Mouse (Mus musculus): Measurements from ENCODE around the gene Tmprss13. TPM values are rescaled to one million over a fixed set of nuclear protein-coding genes. Genes with fewer than 3 reads are reported as not detected.

The Tmprss13 gene
- polyA plus RNA-seq, 1 experiment = not detected

GRCm38 (mm10) chr9:45321465-45321864 is 2.6 kb downstream of the Tmprss13 start:
- H3K27ac ChIP-seq (ENCODE audit: insufficient read depth, low read depth, low read length) = no peak overlapping the region
- peaks cover 11% of the 10 kb centered on the region for H3K4me1 ChIP-seq (ENCODE audit: control insufficient read depth, insufficient read depth, low read length)
- WGBS = 42% methylated on average over 6 of the region's 6 CpGs
- no peak overlapping the region for H3K4me3 ChIP-seq (ENCODE audit: insufficient read depth, low read depth, low read length)
- no peak for TF ChIP-seq POLR2A (IDR thresholded peaks at IDR 0.05; ENCODE audit: insufficient read depth, low read depth, low read length)
- no peak for TF ChIP-seq CTCF (IDR thresholded peaks at IDR 0.05; ENCODE audit: insufficient read depth, low read depth, low read length)

DNA sequence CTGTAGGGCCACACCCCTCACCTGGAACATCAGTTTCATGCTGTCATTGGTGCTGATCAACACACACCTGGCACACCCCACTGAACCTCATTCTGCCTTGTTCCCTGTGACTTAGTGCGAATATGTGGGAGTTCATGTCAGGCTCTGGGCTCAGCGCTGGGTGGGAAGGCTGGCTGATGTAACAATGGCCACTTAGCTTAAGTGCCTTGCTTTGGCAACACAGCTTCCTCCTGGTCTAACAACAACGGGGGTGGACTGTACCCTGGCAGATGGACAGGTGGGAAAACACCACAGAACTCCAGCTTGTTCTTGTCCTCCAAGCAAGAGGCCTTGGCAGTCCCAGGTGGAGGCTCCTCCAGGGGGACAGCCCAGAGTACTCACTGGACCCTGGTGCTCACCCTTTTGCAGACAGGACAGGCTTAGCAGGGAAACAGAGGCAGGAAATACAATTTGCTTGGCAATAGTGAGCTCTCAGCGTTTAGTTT is 3.1 kb downstream of the Tmprss13 start:
- no peak overlapping the region for H3K4me3 ChIP-seq (ENCODE audit: insufficient read depth, low read depth, low read length)
- H3K27ac ChIP-seq (ENCODE audit: insufficient read depth, low read depth, low read length) = no peak overlapping the region
- TF ChIP-seq CTCF (IDR thresholded peaks at IDR 0.05; ENCODE audit: insufficient read depth, low read depth, low read length) = no peak
- TF ChIP-seq POLR2A (IDR thresholded peaks at IDR 0.05; ENCODE audit: insufficient read depth, low read depth, low read length) = no peak
- 66% methylated on average over 4 of the region's 4 CpGs for WGBS
- H3K4me1 ChIP-seq (ENCODE audit: control insufficient read depth, insufficient read depth, low read length) = peaks cover 11% of the 10 kb centered on the region

GRCm38 (mm10) chr9:45326390-45326789 is 7.5 kb downstream of the Tmprss13 start:
- Histone ChIP-seq H3K4me1 (ENCODE audit: control insufficient read depth, insufficient read depth, low read length) (peaks cover 6% of the 10 kb centered on the region), H3K4me3 (ENCODE audit: insufficient read depth, low read depth, low read length) (no peak overlapping the region), H3K27ac (ENCODE audit: insufficient read depth, low read depth, low read length) (no peak overlapping the region)
- 90% methylated on average over 9 of the region's 9 CpGs for WGBS
- TF ChIP-seq POLR2A (IDR thresholded peaks at IDR 0.05; ENCODE audit: insufficient read depth, low read depth, low read length) (no peak), CTCF (IDR thresholded peaks at IDR 0.05; ENCODE audit: insufficient read depth, low read depth, low read length) (no peak)

GRCm38 (mm10) chr9:45328263-45328662 is 9.4 kb downstream of the Tmprss13 start:
- Histone ChIP-seq H3K4me3 (ENCODE audit: insufficient read depth, low read depth, low read length) (no peak overlapping the region), H3K4me1 (ENCODE audit: control insufficient read depth, insufficient read depth, low read length) (no peaks in the 10 kb centered on the region), H3K27ac (ENCODE audit: insufficient read depth, low read depth, low read length) (no peak overlapping the region)
- TF ChIP-seq POLR2A (IDR thresholded peaks at IDR 0.05; ENCODE audit: insufficient read depth, low read depth, low read length) (no peak), CTCF (IDR thresholded peaks at IDR 0.05; ENCODE audit: insufficient read depth, low read depth, low read length) (no peak)
- 92% methylated on average over 4 of the region's 4 CpGs for WGBS

GRCm38 (mm10) chr9:45329577-45329976 is 10.7 kb downstream of the Tmprss13 start:
- TF ChIP-seq CTCF (IDR thresholded peaks at IDR 0.05; ENCODE audit: insufficient read depth, low read depth, low read length) (no peak), POLR2A (IDR thresholded peaks at IDR 0.05; ENCODE audit: insufficient read depth, low read depth, low read length) (no peak)
- no peak overlapping the region for H3K27ac ChIP-seq (ENCODE audit: insufficient read depth, low read depth, low read length)
- H3K4me1 ChIP-seq (ENCODE audit: control insufficient read depth, insufficient read depth, low read length) = no peaks in the 10 kb centered on the region
- WGBS = 92% methylated on average over 6 of the region's 6 CpGs
- H3K4me3 ChIP-seq (ENCODE audit: insufficient read depth, low read depth, low read length) = no peak overlapping the region

- Histone ChIP-seq H3K27ac (ENCODE audit: insufficient read depth, low read depth, low read length) (no peak overlapping the region), H3K4me3 (ENCODE audit: insufficient read depth, low read depth, low read length) (no peak overlapping the region), H3K4me1 (ENCODE audit: control insufficient read depth, insufficient read depth, low read length) (peaks cover 3% of the 10 kb centered on the region; the same call in 1 of the 2 replicates)
- TF ChIP-seq CTCF (IDR thresholded peaks at IDR 0.05; ENCODE audit: insufficient read depth, low read depth, low read length) = no peak
- no peak for TF ChIP-seq POLR2A (IDR thresholded peaks at IDR 0.05; ENCODE audit: insufficient read depth, low read depth, low read length)
- WGBS = 82% methylated on average over 2 of the region's 2 CpGs
These were observed 18.5 kb downstream of the Tmprss13 start for GRCm38 (mm10) chr9:45337406-45337805.

DNA sequence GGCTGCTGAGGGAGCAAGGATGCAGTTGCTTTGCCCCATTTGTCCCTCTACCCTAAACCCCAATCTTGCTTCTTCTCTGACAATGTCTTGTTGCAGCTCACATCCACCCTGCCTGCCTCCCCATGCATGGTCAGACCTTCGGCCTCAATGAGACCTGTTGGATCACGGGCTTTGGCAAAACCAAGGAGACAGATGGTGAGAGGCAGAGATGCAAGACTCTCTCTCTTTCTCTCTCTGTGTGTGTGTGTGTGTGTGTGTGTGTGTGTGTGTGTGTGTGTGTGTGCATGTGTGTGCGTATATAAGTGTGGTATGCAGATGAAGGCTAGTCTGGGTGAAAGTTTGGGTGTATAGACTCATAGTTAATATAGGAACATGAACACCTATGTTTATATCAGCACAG is 24.2 kb downstream of the Tmprss13 start:
- TF ChIP-seq CTCF (IDR thresholded peaks at IDR 0.05; ENCODE audit: insufficient read depth, low read depth, low read length) (no peak), POLR2A (IDR thresholded peaks at IDR 0.05; ENCODE audit: insufficient read depth, low read depth, low read length) (no peak)

GRCm38 (mm10) chr9:45345516-45345915 is 26.6 kb downstream of the Tmprss13 start:
- WGBS = 77% methylated on average over 2 of the region's 2 CpGs
- TF ChIP-seq POLR2A (IDR thresholded peaks at IDR 0.05; ENCODE audit: insufficient read depth, low read depth, low read length) (no peak), CTCF (IDR thresholded peaks at IDR 0.05; ENCODE audit: insufficient read depth, low read depth, low read length) (no peak)
- H3K4me1 ChIP-seq (ENCODE audit: control insufficient read depth, insufficient read depth, low read length) = no peaks in the 10 kb centered on the region

More for the DNA sequence above, 24.2 kb downstream of the Tmprss13 start:
- peaks cover 2% of the 10 kb centered on the region; the same call in 1 of the 2 replicates for H3K4me1 ChIP-seq (ENCODE audit: control insufficient read depth, insufficient read depth, low read length)
- H3K4me3 ChIP-seq (ENCODE audit: insufficient read depth, low read depth, low read length) = no peak overlapping the region
- 100% methylated on average over 3 of the region's 3 CpGs for WGBS
- no peak overlapping the region for H3K27ac ChIP-seq (ENCODE audit: insufficient read depth, low read depth, low read length)

GRCm38 (mm10) chr9:45346276-45346675 is 27.4 kb downstream of the Tmprss13 start:
- Histone ChIP-seq H3K4me1 (ENCODE audit: control insufficient read depth, insufficient read depth, low read length) (no peaks in the 10 kb centered on the region), H3K27ac (ENCODE audit: insufficient read depth, low read depth, low read length) (no peak overlapping the region), H3K4me3 (ENCODE audit: insufficient read depth, low read depth, low read length) (no peak overlapping the region)
- TF ChIP-seq POLR2A (IDR thresholded peaks at IDR 0.05; ENCODE audit: insufficient read depth, low read depth, low read length) (no peak), CTCF (IDR thresholded peaks at IDR 0.05; ENCODE audit: insufficient read depth, low read depth, low read length) (no peak)
- 75% methylated on average over 6 of the region's 6 CpGs for WGBS

More at GRCm38 (mm10) chr9:45345516-45345915, 26.6 kb downstream of the Tmprss13 start:
- no peak overlapping the region for H3K4me3 ChIP-seq (ENCODE audit: insufficient read depth, low read depth, low read length)
- no peak overlapping the region for H3K27ac ChIP-seq (ENCODE audit: insufficient read depth, low read depth, low read length)

DNA sequence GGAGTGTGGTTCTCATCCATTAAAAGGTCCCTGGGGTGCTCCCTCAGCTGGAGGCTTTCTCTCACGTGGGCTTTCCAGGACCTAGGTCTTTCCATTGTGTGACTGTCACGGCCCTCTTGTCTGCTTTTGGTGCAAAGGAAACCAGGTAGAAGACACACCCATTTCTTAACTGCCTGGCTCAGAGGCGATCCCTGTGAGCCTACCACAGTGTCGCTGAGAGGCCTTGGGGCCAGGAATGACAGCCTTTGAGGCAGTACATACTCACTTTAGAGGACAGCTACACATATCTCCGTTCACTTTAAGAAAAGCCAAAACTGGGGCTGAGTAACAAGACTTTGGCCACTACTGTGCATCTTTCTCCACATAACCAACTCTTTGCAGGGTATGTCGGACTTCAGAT is 29.7 kb downstream of the Tmprss13 start:
- WGBS = 84% methylated on average over 6 of the region's 6 CpGs
- Histone ChIP-seq H3K27ac (ENCODE audit: insufficient read depth, low read depth, low read length) (no peak overlapping the region), H3K4me1 (ENCODE audit: control insufficient read depth, insufficient read depth, low read length) (no peaks in the 10 kb centered on the region), H3K4me3 (ENCODE audit: insufficient read depth, low read depth, low read length) (no peak overlapping the region)
- TF ChIP-seq POLR2A (IDR thresholded peaks at IDR 0.05; ENCODE audit: insufficient read depth, low read depth, low read length) (no peak), CTCF (IDR thresholded peaks at IDR 0.05; ENCODE audit: insufficient read depth, low read depth, low read length) (no peak)
